Mouse (Mus musculus) kidney, adult 8-10 months (tissue): ENCODE measurements at regions not wholly inside any gene's neighbourhood (a gene's known extent, or its start where the extent isn't known, plus 50 kb on each side); places are given as distances from the start of the nearest gene placed in this dataset.

ENCODE experiments used
- DNase-seq, 2 experiments: peaks; one replicate each; pipeline ENCODE4 v3.0.0; 2022

GRCm38 (mm10) chr13:101100621-101101020 is 267.4 kb upstream of the Slc30a5 start:
- no peak for DNase-seq

GRCm38 (mm10) chr13:101096856-101097255 is 263.6 kb upstream of the Slc30a5 start:
- DNase-seq = no peak

- DNase-seq = no peak
Measured at GRCm38 (mm10) chr13:101096221-101096620, 263.0 kb upstream of the Slc30a5 start.

GRCm38 (mm10) chr13:101095057-101095831 is 262.0 kb upstream of the Slc30a5 start:
- no peak for DNase-seq

GRCm38 (mm10) chr13:101092743-101093131 is 259.5 kb upstream of the Slc30a5 start:
- DNase-seq = no peak

- peak; percentile 3 to 14 for DNase-seq
Measured at GRCm38 (mm10) chr13:101092033-101092742, 259.0 kb upstream of the Slc30a5 start.

- DNase-seq = no peak
Measured at GRCm38 (mm10) chr13:101085182-101085581, 252.0 kb upstream of the Slc30a5 start.

GRCm38 (mm10) chr13:101084193-101084592 is 251.0 kb upstream of the Slc30a5 start:
- no peak for DNase-seq

GRCm38 (mm10) chr13:101083416-101083815 is 250.2 kb upstream of the Slc30a5 start:
- DNase-seq = peak in 1 of 2 experiments; percentile 4

GRCm38 (mm10) chr13:101068489-101068888 is 235.3 kb upstream of the Slc30a5 start:
- DNase-seq = no peak

GRCm38 (mm10) chr13:101062582-101062981 is 229.4 kb upstream of the Slc30a5 start:
- DNase-seq = no peak

GRCm38 (mm10) chr13:101061233-101062144 is 228.3 kb upstream of the Slc30a5 start:
- no peak for DNase-seq

GRCm38 (mm10) chr13:101049511-101049910 is 216.3 kb upstream of the Slc30a5 start:
- no peak for DNase-seq

GRCm38 (mm10) chr13:101032594-101032993 is 199.4 kb upstream of the Slc30a5 start:
- no peak for DNase-seq

- DNase-seq = no peak
Measured at GRCm38 (mm10) chr13:101026043-101026442, 192.8 kb upstream of the Slc30a5 start.

- no peak for DNase-seq
Measured at GRCm38 (mm10) chr13:101025488-101025887, 192.3 kb upstream of the Slc30a5 start.

GRCm38 (mm10) chr13:101024971-101025370 is 191.7 kb upstream of the Slc30a5 start:
- no peak for DNase-seq

- no peak for DNase-seq
Measured at GRCm38 (mm10) chr13:101019272-101019676, 186.0 kb upstream of the Slc30a5 start.

GRCm38 (mm10) chr13:101017041-101017440 is 183.8 kb upstream of the Slc30a5 start:
- no peak for DNase-seq

- peak; percentile 32 to 69 for DNase-seq
Measured at GRCm38 (mm10) chr13:101016181-101016580, 183.0 kb upstream of the Slc30a5 start.

- peak in 1 of 2 experiments; percentile 9 for DNase-seq
Measured at GRCm38 (mm10) chr13:101015435-101015834, 182.2 kb upstream of the Slc30a5 start.

GRCm38 (mm10) chr13:101013604-101014003 is 180.4 kb upstream of the Slc30a5 start:
- DNase-seq = no peak

- DNase-seq = no peak
Measured at GRCm38 (mm10) chr13:100990646-100991045, 157.4 kb upstream of the Slc30a5 start.
